Mouse (Mus musculus) MEL (cell line): Measurements from ENCODE around the gene Erc2. TPM values are rescaled to one million over a fixed set of nuclear protein-coding genes. Genes with fewer than 3 reads are reported as not detected.

Source experiments
- DNase-seq: peaks from one replicate; pipeline ENCODE4 v3.0.0; 2011; ENCODE audit warnings: low read depth, low spot score
- H3K27ac ChIP-seq: 2 replicates; pipeline ENCODE4 v1.5.1; 2012; ENCODE audit warnings: low read depth, mild to moderate bottlenecking, control low read depth, low read length, moderate library complexity; ENCODE audit not compliant: control insufficient read depth
- H3K27me3 ChIP-seq, 2 experiments: fragments of 150-350 bp in 1 of 2; sonication (generic) in 1 of 2; 2 replicates each; pipeline ENCODE4 v1.6.1; 2012; ENCODE audit warnings: low read length in 2 of 2, mild to moderate bottlenecking in 2 of 2, improper control_type of control experiment in 1 of 2, moderate library complexity in 1 of 2; ENCODE audit not compliant: insufficient read depth in 2 of 2, control insufficient read depth in 1 of 2
- H3K36me3 ChIP-seq, 2 experiments: 2 replicates each; pipeline ENCODE4 v1.6.1; 2012 to 2014; ENCODE audit warnings: low read length in 2 of 2, improper control_type of control experiment in 1 of 2, inconsistent platforms in 1 of 2, mild to moderate bottlenecking in 1 of 2; ENCODE audit not compliant: insufficient read depth in 2 of 2, control insufficient read depth in 1 of 2
- H3K4me1 ChIP-seq, 2 experiments: fragments of 150-350 bp in 1 of 2; sonication (generic) in 1 of 2; 2 replicates each; pipeline ENCODE4 v1.6.1; 2012; ENCODE audit warnings: low read length in 2 of 2, improper control_type of control experiment in 1 of 2, mild to moderate bottlenecking in 1 of 2; ENCODE audit not compliant: insufficient read depth in 2 of 2, control insufficient read depth in 1 of 2
- H3K4me3 ChIP-seq, 2 experiments: fragments of 150-350 bp in 1 of 2; sonication (generic) in 1 of 2; 2 replicates each; pipeline ENCODE4 v1.5.1; 2012; ENCODE audit warnings: low read depth in 2 of 2, low read length in 2 of 2, mild to moderate bottlenecking in 2 of 2, moderate library complexity in 2 of 2, control low read depth in 1 of 2, improper control_type of control experiment in 1 of 2; ENCODE audit not compliant: control insufficient read depth in 1 of 2, insufficient read depth in 1 of 2
- H3K79me2 ChIP-seq: 2 replicates; pipeline ENCODE4 v1.6.1; 2012; ENCODE audit warnings: mild to moderate bottlenecking, low read length, moderate library complexity; ENCODE audit not compliant: control insufficient read depth, poor library complexity, insufficient read depth
- H3K9ac ChIP-seq: 2 replicates; pipeline ENCODE4 v1.6.1; 2012; ENCODE audit warnings: low read depth, mild to moderate bottlenecking, control low read depth, low read length, moderate library complexity; ENCODE audit not compliant: control insufficient read depth, poor library complexity, severe bottlenecking
- H3K9me3 ChIP-seq: fragments of 150-350 bp; sonication (generic); replicated peaks from 2 replicates; pipeline ENCODE4 v1.6.1; 2012; ENCODE audit warnings: mild to moderate bottlenecking, low read length, improper control_type of control experiment, moderate library complexity; ENCODE audit not compliant: insufficient read depth
- CHD2 ChIP-seq: IDR thresholded peaks from 2 replicates; pipeline ENCODE4 v1.6.1; 2011; ENCODE audit warnings: low read length, improper control_type of control experiment
- E2F4 ChIP-seq: IDR thresholded peaks from 2 replicates; pipeline ENCODE4 v1.6.1; 2011; ENCODE audit warnings: low read depth, low read length, improper control_type of control experiment, borderline replicate concordance
- ELF1 ChIP-seq: IDR thresholded peaks from 2 replicates; pipeline ENCODE4 v1.6.1; 2014; ENCODE audit warnings: low read depth, mild to moderate bottlenecking, inconsistent platforms, low read length, improper control_type of control experiment, moderate library complexity
- ETS1 ChIP-seq: IDR thresholded peaks from 2 replicates; pipeline ENCODE4 v1.6.1; 2012; ENCODE audit warnings: low read depth, mild to moderate bottlenecking, inconsistent platforms, low read length, improper control_type of control experiment, moderate library complexity
- GABPA ChIP-seq: IDR thresholded peaks from 2 replicates; pipeline ENCODE4 v1.6.1; 2012; ENCODE audit warnings: low read depth, mild to moderate bottlenecking, inconsistent platforms, low read length, improper control_type of control experiment, moderate library complexity
- JUND ChIP-seq: IDR thresholded peaks from 2 replicates; pipeline ENCODE4 v1.6.1; 2011; ENCODE audit warnings: low read depth, mild to moderate bottlenecking, improper control_type of control experiment, low read length
- MEF2A ChIP-seq: IDR thresholded peaks from 2 replicates; pipeline ENCODE4 v1.6.1; 2014; ENCODE audit warnings: low read depth, mild to moderate bottlenecking, inconsistent platforms, low read length, improper control_type of control experiment; ENCODE audit not compliant: poor library complexity, insufficient replicate concordance, severe bottlenecking; ENCODE audit errors: extremely low read depth
- NRF1 ChIP-seq: IDR thresholded peaks from 2 replicates; pipeline ENCODE4 v1.6.1; 2014; ENCODE audit warnings: low read depth, mild to moderate bottlenecking, inconsistent platforms, low read length, improper control_type of control experiment, moderate library complexity; ENCODE audit not compliant: poor library complexity, insufficient read depth, severe bottlenecking
- POLR2AphosphoS5 ChIP-seq: IDR thresholded peaks from 2 replicates; pipeline ENCODE4 v1.6.1; 2012; ENCODE audit warnings: low read depth, borderline replicate concordance, mild to moderate bottlenecking, inconsistent platforms, low read length, moderate library complexity, mixed read lengths
- RCOR1 ChIP-seq: IDR thresholded peaks from 2 replicates; pipeline ENCODE4 v1.6.1; 2012; ENCODE audit warnings: low read depth, mild to moderate bottlenecking, inconsistent platforms, low read length, improper control_type of control experiment
- SMC3 ChIP-seq: IDR thresholded peaks from 2 replicates; pipeline ENCODE4 v1.6.1; 2011; ENCODE audit warnings: low read depth, low read length, improper control_type of control experiment
- TBP ChIP-seq: IDR thresholded peaks from 2 replicates; pipeline ENCODE4 v1.8.0; 2011; ENCODE audit warnings: low read depth, low read length, improper control_type of control experiment
- TCF12 ChIP-seq: IDR thresholded peaks from 2 replicates; pipeline ENCODE4 v1.6.1; 2014; ENCODE audit warnings: low read depth, mild to moderate bottlenecking, inconsistent platforms, low read length, improper control_type of control experiment, moderate library complexity
- USF1 ChIP-seq: IDR thresholded peaks from 2 replicates; pipeline ENCODE4 v1.6.1; 2014; ENCODE audit warnings: low read depth, mild to moderate bottlenecking, inconsistent platforms, low read length, improper control_type of control experiment, moderate library complexity
- USF2 ChIP-seq, 2 experiments: IDR thresholded peaks; 2 replicates each; pipeline ENCODE4 v1.6.1; 2011 to 2012; ENCODE audit warnings: improper control_type of control experiment in 2 of 2, low read length in 2 of 2, borderline replicate concordance in 1 of 2, inconsistent platforms in 1 of 2, low read depth in 1 of 2, mild to moderate bottlenecking in 1 of 2; ENCODE audit not compliant: insufficient read depth in 1 of 2
- ZC3H11A ChIP-seq: IDR thresholded peaks from 2 replicates; pipeline ENCODE4 v1.6.1; 2012; ENCODE audit warnings: low read depth, mild to moderate bottlenecking, inconsistent platforms, low read length, improper control_type of control experiment
- ZKSCAN1 ChIP-seq: IDR thresholded peaks from 2 replicates; pipeline ENCODE4 v1.6.1; 2012; ENCODE audit warnings: low read depth, mild to moderate bottlenecking, inconsistent platforms, low read length, improper control_type of control experiment, moderate library complexity
- polyA plus RNA-seq, 2 experiments: library from polyadenylated mRNA; stranded (reverse) in 1 of 2; unstranded in 1 of 2; fragments of >175 nt in 1 of 2; fragments of >200 nt in 1 of 2; gene quantifications; 2 replicates each; pipeline versions ENCODE4 v1.2.1 to v1.2.4; 2012; ENCODE audit warnings: low replicate concordance in 2 of 2, low read depth in 1 of 2; ENCODE audit not compliant: insufficient read length in 2 of 2, insufficient read depth in 1 of 2, missing spikeins in 1 of 2
- total RNA-seq: library from RNA; depleted of rRNA; stranded (reverse); fragments of 300-350 nt; gene quantifications from 2 replicates; pipeline ENCODE4 v1.2.3, GENCODE M21; 2012

Gene Erc2
- total and polyA plus RNA-seq, 3 experiments = not detected

- H3K27me3 ChIP-seq = no peaks in the 10 kb centered on the region
- no peak for TF ChIP-seq NRF1
- TF ChIP-seq JUND = no peak
- no peak for TF ChIP-seq TCF12
- TF ChIP-seq ETS1 = no peak
- no peak for TF ChIP-seq USF1
- no peak for TF ChIP-seq E2F4
- no peak for TF ChIP-seq GABPA
- TF ChIP-seq TBP = no peak
- no peak for TF ChIP-seq ELF1
- TF ChIP-seq ZKSCAN1 = no peak
- DNase-seq = no peak
- H3K4me3 ChIP-seq = no peak overlapping the region
- H3K36me3 ChIP-seq = no peaks in the 10 kb centered on the region
- no peak overlapping the region for H3K9ac ChIP-seq
- H3K4me1 ChIP-seq = no peaks in the 10 kb centered on the region
- no peaks in the 10 kb centered on the region for H3K9me3 ChIP-seq
- H3K27ac ChIP-seq = no peak overlapping the region
- H3K79me2 ChIP-seq = no peaks in the 10 kb centered on the region
Measured at GRCm38 (mm10) chr14:28377519-28377918, 755.3 kb downstream of the Erc2 start.

DNA sequence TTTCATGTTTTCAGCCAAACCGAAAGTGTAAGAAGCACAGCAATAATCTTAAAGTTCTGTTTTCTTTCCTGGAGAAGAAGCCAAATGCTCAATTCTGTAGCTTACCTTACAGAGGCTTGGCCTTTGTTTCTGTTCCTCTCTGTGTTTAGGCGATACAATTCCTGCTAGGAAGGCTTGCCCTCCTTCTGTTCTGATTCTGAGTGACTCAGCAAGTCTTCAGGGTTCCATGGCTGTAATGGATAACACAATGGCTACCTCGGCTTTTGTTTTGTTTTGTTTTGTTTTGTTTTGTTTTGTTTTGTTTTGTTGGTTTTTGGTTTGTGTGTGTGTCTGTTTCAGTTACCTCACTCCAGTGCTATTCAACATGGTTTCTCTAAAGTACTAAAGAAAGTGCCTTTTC, 757.9 kb downstream of the Erc2 start:
- DNase-seq = no peak
- Histone ChIP-seq H3K9me3 (no peaks in the 10 kb centered on the region), H3K27me3 (no peaks in the 10 kb centered on the region), H3K4me3 (no peak overlapping the region), H3K79me2 (no peaks in the 10 kb centered on the region), H3K36me3 (no peaks in the 10 kb centered on the region), H3K4me1 (no peaks in the 10 kb centered on the region), H3K27ac (no peak overlapping the region), H3K9ac (no peak overlapping the region)
- TF ChIP-seq USF1 = no peak
- no peak for TF ChIP-seq POLR2AphosphoS5
- no peak for TF ChIP-seq SMC3
- no peak for TF ChIP-seq RCOR1
- TF ChIP-seq ZC3H11A = no peak
- TF ChIP-seq CHD2 = no peak
- no peak for TF ChIP-seq MEF2A
- TF ChIP-seq USF2 (IDR thresholded peaks at IDR 0.05; ENCODE audit: borderline replicate concordance in 1 of 2, insufficient read depth in 1 of 2, low read depth in 1 of 2, low read length in 2 of 2) = no peak
